Mouse (Mus musculus): ENCODE results near the gene Capn13. TPM values are rescaled to one million over a fixed set of nuclear protein-coding genes. Genes with fewer than 3 reads are reported as not detected.

Gene Capn13
- total and polyA plus RNA-seq, 3 experiments = not detected

DNA sequence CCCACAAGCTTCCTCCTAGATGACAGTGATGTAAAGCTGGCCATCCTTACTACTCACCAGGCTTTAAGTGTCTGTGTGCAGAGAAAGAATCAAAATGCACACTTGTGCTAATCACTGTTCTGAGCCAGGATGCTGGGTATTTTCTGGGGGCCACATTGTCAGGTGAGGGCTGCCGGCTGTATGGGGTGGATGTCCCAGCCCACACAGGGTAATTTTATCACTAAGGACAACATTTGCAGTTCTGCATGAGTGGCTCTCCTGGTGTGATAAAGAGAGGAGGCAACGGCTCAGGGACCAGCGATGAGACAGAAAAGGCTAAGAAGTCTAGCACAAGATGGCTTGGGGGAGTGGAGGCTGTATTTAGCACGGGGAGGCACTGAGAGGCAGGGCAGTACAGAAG is 11.2 kb upstream of the Capn13 start:
- Histone ChIP-seq H3K9me3 (replicated peaks; ENCODE audit: insufficient read depth, low read length) (no peaks in the 10 kb centered on the region), H3K4me1 (ENCODE audit: control insufficient read depth in 1 of 2, insufficient read depth in 2 of 2, low read length in 2 of 2) (no peaks in the 10 kb centered on the region), H3K36me3 (ENCODE audit: control insufficient read depth in 1 of 2, insufficient read depth in 2 of 2, low read length in 2 of 2) (no peaks in the 10 kb centered on the region), H3K27ac (ENCODE audit: control insufficient read depth, low read depth, low read length) (no peak overlapping the region), H3K9ac (ENCODE audit: control insufficient read depth, low read depth, low read length, poor library complexity, severe bottlenecking) (no peak overlapping the region), H3K27me3 (ENCODE audit: control insufficient read depth in 1 of 2, insufficient read depth in 2 of 2, low read length in 2 of 2) (no peaks in the 10 kb centered on the region), H3K79me2 (ENCODE audit: control insufficient read depth, insufficient read depth, low read length, poor library complexity) (no peaks in the 10 kb centered on the region), H3K4me3 (ENCODE audit: control insufficient read depth in 1 of 2, insufficient read depth in 1 of 2, low read depth in 2 of 2, low read length in 2 of 2) (no peak overlapping the region)
- DNase-seq (ENCODE audit: low read depth, low spot score) = no peak
- no peak for TF ChIP-seq CTCF (IDR thresholded peaks at IDR 0.05 in 2 of 3, conservative IDR thresholded peaks at IDR 0.05 in 1 of 3; ENCODE audit: control insufficient read depth in 1 of 3, insufficient read depth in 1 of 3, low read depth in 2 of 3, low read length in 3 of 3, poor library complexity in 1 of 3, severe bottlenecking in 1 of 3)
- no peak for TF ChIP-seq UBTF (IDR thresholded peaks at IDR 0.05; ENCODE audit: borderline replicate concordance, insufficient read depth, low read depth, low read length)
- TF ChIP-seq HCFC1 (IDR thresholded peaks at IDR 0.05; ENCODE audit: low read depth, low read length) = no peak
- no peak for TF ChIP-seq NELFE (IDR thresholded peaks at IDR 0.05; ENCODE audit: low read depth, low read length)
- TF ChIP-seq GABPA (IDR thresholded peaks at IDR 0.05; ENCODE audit: low read depth, low read length) = no peak
- no peak for TF ChIP-seq USF1 (IDR thresholded peaks at IDR 0.05; ENCODE audit: low read depth, low read length)
- TF ChIP-seq MYB (IDR thresholded peaks at IDR 0.05; ENCODE audit: low read depth, low read length) = no peak
- no peak for TF ChIP-seq SMC3 (IDR thresholded peaks at IDR 0.05; ENCODE audit: low read depth, low read length)
- TF ChIP-seq MYC (IDR thresholded peaks at IDR 0.05; ENCODE audit: low read depth, low read length) = no peak
- no peak for TF ChIP-seq ZKSCAN1 (IDR thresholded peaks at IDR 0.05; ENCODE audit: low read depth, low read length)
- TF ChIP-seq ZC3H11A (IDR thresholded peaks at IDR 0.05; ENCODE audit: low read depth, low read length) = no peak
- TF ChIP-seq POLR2A (IDR thresholded peaks at IDR 0.05; ENCODE audit: control insufficient read depth in 1 of 2, insufficient read depth in 1 of 2, low read depth in 1 of 2, low read length in 2 of 2, poor library complexity in 1 of 2) = no peak
- no peak for TF ChIP-seq MEF2A (IDR thresholded peaks at IDR 0.05; ENCODE audit: extremely low read depth, insufficient replicate concordance, low read depth, low read length, poor library complexity, severe bottlenecking)
- TF ChIP-seq RAD21 (IDR thresholded peaks at IDR 0.05; ENCODE audit: low read depth, low read length) = no peak
- no peak for TF ChIP-seq MXI1 (IDR thresholded peaks at IDR 0.05; ENCODE audit: low read depth, low read length)
- TF ChIP-seq BHLHE40 (IDR thresholded peaks at IDR 0.05; ENCODE audit: borderline replicate concordance, low read depth, low read length) = no peak
- TF ChIP-seq ZMIZ1 (IDR thresholded peaks at IDR 0.05; ENCODE audit: low read depth, low read length) = no peak

DNA sequence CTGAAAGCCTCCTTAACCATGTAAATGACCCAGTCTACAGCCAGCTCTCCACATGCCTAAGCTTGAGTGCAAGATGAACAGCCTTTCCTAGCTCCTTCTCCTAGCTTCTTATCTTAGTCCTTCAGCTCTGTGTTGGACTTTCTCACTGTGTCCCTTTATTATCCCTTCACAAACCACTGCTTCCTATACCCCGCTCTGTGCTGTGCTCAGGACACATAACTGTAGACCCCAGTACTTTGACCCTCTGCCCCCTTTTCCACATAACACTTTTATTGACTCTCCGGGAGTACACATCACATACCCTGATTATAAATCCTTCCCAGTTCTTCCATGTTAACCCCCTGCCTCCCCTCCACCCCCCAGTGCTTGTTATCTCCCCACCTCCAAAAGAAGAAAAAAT is 606 bp upstream of the Capn13 start:
- Histone ChIP-seq H3K9ac (ENCODE audit: control insufficient read depth, low read depth, low read length, poor library complexity, severe bottlenecking) (no peak overlapping the region), H3K4me3 (ENCODE audit: control insufficient read depth in 1 of 2, insufficient read depth in 1 of 2, low read depth in 2 of 2, low read length in 2 of 2) (no peak overlapping the region), H3K4me1 (ENCODE audit: control insufficient read depth in 1 of 2, insufficient read depth in 2 of 2, low read length in 2 of 2) (no peaks in the 10 kb centered on the region), H3K27me3 (ENCODE audit: control insufficient read depth in 1 of 2, insufficient read depth in 2 of 2, low read length in 2 of 2) (no peaks in the 10 kb centered on the region; a peak in 1 of 4 replicates), H3K36me3 (ENCODE audit: control insufficient read depth in 1 of 2, insufficient read depth in 2 of 2, low read length in 2 of 2) (no peaks in the 10 kb centered on the region), H3K79me2 (ENCODE audit: control insufficient read depth, insufficient read depth, low read length, poor library complexity) (no peaks in the 10 kb centered on the region), H3K27ac (ENCODE audit: control insufficient read depth, low read depth, low read length) (no peak overlapping the region), H3K9me3 (replicated peaks; ENCODE audit: insufficient read depth, low read length) (no peaks in the 10 kb centered on the region)
- DNase-seq (ENCODE audit: low read depth, low spot score) = no peak
- TF ChIP-seq ETS1 (IDR thresholded peaks at IDR 0.05; ENCODE audit: low read depth, low read length) = no peak
- no peak for TF ChIP-seq ZC3H11A (IDR thresholded peaks at IDR 0.05; ENCODE audit: low read depth, low read length)
- TF ChIP-seq MYB (IDR thresholded peaks at IDR 0.05; ENCODE audit: low read depth, low read length) = no peak
- no peak for TF ChIP-seq POLR2AphosphoS5 (IDR thresholded peaks at IDR 0.05; ENCODE audit: borderline replicate concordance, low read depth, low read length)
- no peak for TF ChIP-seq MEF2A (IDR thresholded peaks at IDR 0.05; ENCODE audit: extremely low read depth, insufficient replicate concordance, low read depth, low read length, poor library complexity, severe bottlenecking)
- TF ChIP-seq TCF12 (IDR thresholded peaks at IDR 0.05; ENCODE audit: low read depth, low read length) = no peak
- TF ChIP-seq TBP (IDR thresholded peaks at IDR 0.05; ENCODE audit: low read depth, low read length) = no peak
- TF ChIP-seq E2F4 (IDR thresholded peaks at IDR 0.05; ENCODE audit: borderline replicate concordance, low read depth, low read length) = no peak
- TF ChIP-seq MAFK (IDR thresholded peaks at IDR 0.05; ENCODE audit: borderline replicate concordance, low read depth, low read length) = no peak
- TF ChIP-seq CHD1 (IDR thresholded peaks at IDR 0.05; ENCODE audit: low read depth, low read length) = no peak
- no peak for TF ChIP-seq GABPA (IDR thresholded peaks at IDR 0.05; ENCODE audit: low read depth, low read length)
- TF ChIP-seq CTCF (IDR thresholded peaks at IDR 0.05 in 2 of 3, conservative IDR thresholded peaks at IDR 0.05 in 1 of 3; ENCODE audit: control insufficient read depth in 1 of 3, insufficient read depth in 1 of 3, low read depth in 2 of 3, low read length in 3 of 3, poor library complexity in 1 of 3, severe bottlenecking in 1 of 3) = no peak
- TF ChIP-seq ELF1 (IDR thresholded peaks at IDR 0.05; ENCODE audit: low read depth, low read length) = no peak
- TF ChIP-seq NELFE (IDR thresholded peaks at IDR 0.05; ENCODE audit: low read depth, low read length) = no peak
- no peak for TF ChIP-seq BHLHE40 (IDR thresholded peaks at IDR 0.05; ENCODE audit: borderline replicate concordance, low read depth, low read length)
- TF ChIP-seq JUND (IDR thresholded peaks at IDR 0.05; ENCODE audit: low read depth, low read length) = no peak
- no peak for TF ChIP-seq POLR2AphosphoS2 (IDR thresholded peaks at IDR 0.05; ENCODE audit: low read length)
- TF ChIP-seq MAZ (IDR thresholded peaks at IDR 0.05; ENCODE audit: low read depth, low read length) = no peak
- no peak for TF ChIP-seq RAD21 (IDR thresholded peaks at IDR 0.05; ENCODE audit: low read depth, low read length)

Data from MEL (cell line).